Comparison of ENCODE assay signal across 17 mouse cellular contexts in the genomic region with DNA sequence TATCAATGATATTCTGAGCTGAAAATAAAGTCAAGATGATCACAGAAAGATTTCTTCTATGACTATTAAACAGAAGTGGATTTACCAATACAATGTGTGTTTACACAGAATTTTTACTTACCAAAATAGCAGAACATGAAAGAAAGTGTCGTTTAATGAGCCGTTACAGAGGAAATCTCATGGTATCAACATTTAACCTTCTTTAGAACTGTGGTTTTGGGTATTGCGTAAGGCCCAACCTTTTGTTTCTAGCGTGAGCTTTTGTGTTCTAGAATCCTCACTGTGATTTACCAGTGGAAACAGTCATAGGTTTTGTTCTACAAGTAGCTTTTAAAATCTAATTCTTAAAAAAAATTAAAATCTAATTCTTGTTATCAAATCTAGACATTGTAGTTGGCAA.
"Had no signal": no experiment of that assay in that cellular context is flagged by ENCODE, and none has a peak within 500 bp of the region (broad histone marks: within the 10 kb centered on the region; RNA-seq: fewer than 3 reads in every experiment).

No protein-coding gene starts in this region.

- H3K27me3 ChIP-seq: midbrain, embryonic 12.5 days; neural tube, embryonic 13.5 days; neural tube, embryonic 15.5 days had no signal

- ATAC-seq: midbrain, embryonic 16.5 days had no signal

- DNase-seq: lung, adult 18-20 months; lung, embryonic 14.5 days; lung, postnatal 10 days; lung, postnatal 36 days; midbrain, embryonic 14.5 days; retina, postnatal 1 day; right cerebral cortex, adult 18-20 months; right cerebral cortex, postnatal 25 days; right cerebral cortex, postnatal 4 days; spleen, adult 18-20 months; thymus, adult 18-20 months; thymus, postnatal 14 days; thymus, postnatal 36 days had no signal
